Mouse (Mus musculus) erythroblast, embryonic 14.5 days (primary cell): ENCODE results near the gene Donson.

Source experiments
- GATA1 ChIP-seq: IDR thresholded peaks from 2 replicates; pipeline ENCODE4 v1.6.1; 2012; ENCODE audit warnings: low read length, inconsistent platforms, mixed read lengths
- TAL1 ChIP-seq: IDR thresholded peaks from 3 replicates; pipeline ENCODE4 v1.6.1; 2012; ENCODE audit warnings: low read length, inconsistent platforms, mixed read lengths

DNA sequence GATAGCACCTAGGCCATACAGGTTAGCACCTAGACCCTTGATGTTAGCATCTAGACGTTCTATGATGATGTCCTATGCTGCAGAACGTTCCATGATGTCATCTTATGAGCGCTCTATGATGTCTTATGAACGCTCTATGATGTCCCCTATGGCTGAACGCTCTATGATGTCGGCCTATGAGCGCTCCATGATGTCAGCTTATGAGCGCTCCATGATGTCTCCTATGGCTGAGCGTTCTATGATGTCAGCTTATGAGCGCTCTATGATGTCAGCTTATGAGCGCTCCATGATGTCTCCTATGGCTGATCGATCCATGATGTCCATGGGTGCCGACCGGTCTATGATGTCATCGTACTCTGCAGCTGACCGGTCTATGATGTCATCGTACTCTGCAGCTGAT, 31.3 kb downstream of the Donson start:
- TF ChIP-seq TAL1 (no peak), GATA1 (no peak)
